Mouse (Mus musculus): ENCODE measurements at regions not wholly inside any gene's neighbourhood (a gene's known extent, or its start where the extent isn't known, plus 50 kb on each side); places are given as distances from the start of the nearest gene placed in this dataset.
A peak's percentile ranks its signal among the peaks of the same experiment; 100 is the strongest.

GRCm38 (mm10) chr15:56438370-56438769, 1039.1 kb downstream of the Slc22a22 start:
- ATAC-seq (replicated peaks; ENCODE audit: low read depth, poor library complexity, severe bottlenecking), result no peak

- ATAC-seq (replicated peaks; ENCODE audit: low read depth, poor library complexity, severe bottlenecking), result no peak
Observed at GRCm38 (mm10) chr15:56436131-56436530, 1041.3 kb downstream of the Slc22a22 start.

- ATAC-seq (replicated peaks; ENCODE audit: low read depth, poor library complexity, severe bottlenecking), result no peak
Observed at GRCm38 (mm10) chr15:56425986-56426385, 1051.4 kb downstream of the Slc22a22 start.

- ATAC-seq (replicated peaks; ENCODE audit: low read depth, poor library complexity, severe bottlenecking), result no peak
Observed at GRCm38 (mm10) chr15:56420681-56421080, 1056.7 kb downstream of the Slc22a22 start.

GRCm38 (mm10) chr15:56391982-56392381, 1085.4 kb downstream of the Slc22a22 start:
- no peak for ATAC-seq (replicated peaks; ENCODE audit: low read depth, poor library complexity, severe bottlenecking)

- ATAC-seq (replicated peaks; ENCODE audit: low read depth, poor library complexity, severe bottlenecking), result no peak
Observed at GRCm38 (mm10) chr15:56378511-56378910, 1098.9 kb downstream of the Slc22a22 start.

- ATAC-seq (replicated peaks; ENCODE audit: low read depth, poor library complexity, severe bottlenecking), result no peak
Observed at GRCm38 (mm10) chr15:56350903-56351302, 1126.5 kb downstream of the Slc22a22 start.

- no peak for ATAC-seq (replicated peaks; ENCODE audit: low read depth, poor library complexity, severe bottlenecking)
Observed at GRCm38 (mm10) chr15:56346111-56346510, 1131.3 kb downstream of the Slc22a22 start.

GRCm38 (mm10) chr15:56344973-56345372, 1132.5 kb downstream of the Slc22a22 start:
- no peak for ATAC-seq (replicated peaks; ENCODE audit: low read depth, poor library complexity, severe bottlenecking)

- ATAC-seq (replicated peaks; ENCODE audit: low read depth, poor library complexity, severe bottlenecking), result no peak
Observed at GRCm38 (mm10) chr15:56344304-56344932, 1133.0 kb downstream of the Slc22a22 start.

GRCm38 (mm10) chr15:56337879-56338278, 1139.5 kb downstream of the Slc22a22 start:
- no peak for ATAC-seq (replicated peaks; ENCODE audit: low read depth, poor library complexity, severe bottlenecking)

- peak; percentile 65 for ATAC-seq (replicated peaks; ENCODE audit: low read depth, poor library complexity, severe bottlenecking)
Observed at GRCm38 (mm10) chr15:56336449-56336848, 1141.0 kb downstream of the Slc22a22 start.

- ATAC-seq (replicated peaks; ENCODE audit: low read depth, poor library complexity, severe bottlenecking), result no peak
Observed at GRCm38 (mm10) chr15:56335011-56335410, 1142.4 kb downstream of the Slc22a22 start.

GRCm38 (mm10) chr15:56320501-56320900, 1156.9 kb downstream of the Slc22a22 start:
- no peak for ATAC-seq (replicated peaks; ENCODE audit: low read depth, poor library complexity, severe bottlenecking)

- no peak for ATAC-seq (replicated peaks; ENCODE audit: low read depth, poor library complexity, severe bottlenecking)
Observed at GRCm38 (mm10) chr15:56294910-56295438, 1182.5 kb downstream of the Slc22a22 start.

- ATAC-seq (replicated peaks; ENCODE audit: low read depth, poor library complexity, severe bottlenecking), result no peak
Observed at GRCm38 (mm10) chr15:56278622-56279301, 1198.7 kb downstream of the Slc22a22 start.

- no peak for ATAC-seq (replicated peaks; ENCODE audit: low read depth, poor library complexity, severe bottlenecking)
Observed at GRCm38 (mm10) chr15:56278006-56278405, 1199.4 kb downstream of the Slc22a22 start.

- ATAC-seq (replicated peaks; ENCODE audit: low read depth, poor library complexity, severe bottlenecking), result no peak
Observed at GRCm38 (mm10) chr15:56248731-56249130, 1228.7 kb downstream of the Slc22a22 start.

GRCm38 (mm10) chr15:56244004-56244735, 1233.3 kb downstream of the Slc22a22 start:
- no peak for ATAC-seq (replicated peaks; ENCODE audit: low read depth, poor library complexity, severe bottlenecking)

- ATAC-seq (replicated peaks; ENCODE audit: low read depth, poor library complexity, severe bottlenecking), result no peak
Observed at GRCm38 (mm10) chr15:56202552-56202951, 1274.9 kb downstream of the Slc22a22 start.

GRCm38 (mm10) chr15:56199336-56199735, 1278.1 kb downstream of the Slc22a22 start:
- no peak for ATAC-seq (replicated peaks; ENCODE audit: low read depth, poor library complexity, severe bottlenecking)
